Mouse (Mus musculus) lung, postnatal 36 days (tissue): Measurements from ENCODE around the gene Gm3633.
"Not testable (repeated sequence)": the region's sequence is repeated elsewhere in the genome, so short reads cannot be mapped to it uniquely, and the experiment has no call there.

ENCODE experiments used
- DNase-seq: peaks from one replicate; pipeline ENCODE4 v3.0.0; 2022; ENCODE audit warnings: mixed read lengths

Gene Gm3633

GRCm38 (mm10) chr14:42641817-42642216 lies at the start of gene Gm3633:
Gene Gm3633 (minus strand): TSS chr14:42641917.
- DNase-seq: not testable (repeated sequence)

GRCm38 (mm10) chr14:42655638-42656037 lies 13.9 kb upstream of the Gm3633 start, which contains the start of gene Gm10378:
Gene Gm10378 (plus strand): TSS chr14:42655938.
- DNase-seq: not testable (repeated sequence)

GRCm38 (mm10) chr14:42599782-42600181 lies 41.9 kb downstream of the Gm3633 start, which contains the start of gene Gm17124:
Gene Gm17124 (minus strand): TSS chr14:42599882.
- not testable (repeated sequence) for DNase-seq
